Mouse (Mus musculus) left cerebral cortex, adult 18-20 months (tissue): Measurements from ENCODE around the gene Bglap3. TPM values are rescaled to one million over a fixed set of nuclear protein-coding genes. Genes with fewer than 3 reads are reported as not detected.
"Not testable (repeated sequence)": the region's sequence is repeated elsewhere in the genome, so short reads cannot be mapped to it uniquely, and the experiment has no call there.

ENCODE experiments used
- DNase-seq, 2 experiments: peaks; one replicate each; pipeline ENCODE4 v3.0.0; 2021 to 2022; ENCODE audit warnings: low spot score in 2 of 2, mixed read lengths in 1 of 2
- total RNA-seq, 2 experiments: library from RNA; stranded (reverse); gene quantifications; 2 replicates each; pipeline ENCODE4 v1.2.3; 2021

Bglap3 gene
- total RNA-seq, 2 experiments from 2014 or later: 1.7 to 1.9 TPM

- DNase-seq: not testable (repeated sequence)
Measured at GRCm38 (mm10) chr3:88378599-88378998, 6.1 kb upstream of the Bglap3 start, which contains the start of gene Bglap2. Gene Bglap2, minus strand, starts transcription at chr3:88378699.

- DNase-seq: not testable (repeated sequence)
Measured at GRCm38 (mm10) chr3:88376644-88377043, 4.1 kb upstream of the Bglap3 start.

GRCm38 (mm10) chr3:88375750-88376626 is 3.4 kb upstream of the Bglap3 start:
- not testable (repeated sequence) for DNase-seq

- not testable (repeated sequence) for DNase-seq
Measured at GRCm38 (mm10) chr3:88368511-88368910, 4.0 kb downstream of the Bglap3 start.

GRCm38 (mm10) chr3:88367517-88367916 is 5.0 kb downstream of the Bglap3 start:
- not testable (repeated sequence) for DNase-seq

- peak; percentile 59 to 78 for DNase-seq
Measured at GRCm38 (mm10) chr3:88366830-88367428, 5.6 kb downstream of the Bglap3 start.

- peak; percentile 40 to 57 for DNase-seq
Measured at GRCm38 (mm10) chr3:88365705-88366361, 6.7 kb downstream of the Bglap3 start.

- no peak for DNase-seq
Measured at GRCm38 (mm10) chr3:88364337-88364736, 8.2 kb downstream of the Bglap3 start, which contains the start of gene Paqr6. Gene Paqr6, plus strand, starts transcription at chr3:88364584.

GRCm38 (mm10) chr3:88363700-88364099 is 8.8 kb downstream of the Bglap3 start:
- no peak for DNase-seq

- DNase-seq: no peak
Measured at GRCm38 (mm10) chr3:88361612-88362313, 10.8 kb downstream of the Bglap3 start.

- DNase-seq: no peak
Measured at GRCm38 (mm10) chr3:88361096-88361495, 11.4 kb downstream of the Bglap3 start.

GRCm38 (mm10) chr3:88359989-88360388 is 12.6 kb downstream of the Bglap3 start:
- no peak for DNase-seq

- no peak for DNase-seq
Measured at GRCm38 (mm10) chr3:88359584-88359983, 13.0 kb downstream of the Bglap3 start.

GRCm38 (mm10) chr3:88354396-88355165 is 18.0 kb downstream of the Bglap3 start:
- no peak for DNase-seq

- DNase-seq: no peak
Measured at GRCm38 (mm10) chr3:88352907-88353306, 19.6 kb downstream of the Bglap3 start.

GRCm38 (mm10) chr3:88350732-88351131 is 21.8 kb downstream of the Bglap3 start:
- no peak for DNase-seq

GRCm38 (mm10) chr3:88339006-88339405 is 33.5 kb downstream of the Bglap3 start:
- no peak for DNase-seq

GRCm38 (mm10) chr3:88338316-88338715 is 34.2 kb downstream of the Bglap3 start:
- no peak for DNase-seq

GRCm38 (mm10) chr3:88337367-88338020 is 35.0 kb downstream of the Bglap3 start:
- DNase-seq: peak; percentile 24 to 56
